Comparison of ENCODE assay signal across 18 mouse cellular contexts in genomic region chr1:90177978-90178377, GRCm38 (mm10). TPM values are rescaled to one million over a fixed set of nuclear protein-coding genes. Genes with fewer than 3 reads are reported as not detected.
"Had no signal": no experiment of that assay in that cellular context is flagged by ENCODE, and none has a peak within 500 bp of the region (broad histone marks: within the 10 kb centered on the region; RNA-seq: fewer than 3 reads in every experiment).

No protein-coding gene starts in this region.

- H3K9ac ChIP-seq: intestine, embryonic 15.5 days; limb, embryonic 13.5 days; liver, embryonic 14.5 days; neural tube, embryonic 13.5 days had no signal

- H3K9me3 ChIP-seq: intestine, embryonic 15.5 days; limb, embryonic 13.5 days; midbrain, embryonic 10.5 days; neural tube, embryonic 13.5 days had no signal

- H3K4me2 ChIP-seq: intestine, embryonic 15.5 days; limb, embryonic 13.5 days; neural tube, embryonic 13.5 days had no signal

- DNase-seq: kidney, adult 18-20 months; kidney, postnatal 10 days; kidney, postnatal 4 days; left cerebral cortex, postnatal 4 days; lung, postnatal 36 days; midbrain, embryonic 14.5 days; retina, postnatal 1 day; right cerebral cortex, postnatal 14 days; thymus, adult 2 months; thymus, postnatal 25 days had no signal

- H3K4me1 ChIP-seq: intestine, embryonic 15.5 days had no signal

- H3K36me3 ChIP-seq: intestine, embryonic 15.5 days; limb, embryonic 13.5 days; midbrain, embryonic 10.5 days; neural tube, embryonic 13.5 days had no signal

- H3K4me3 ChIP-seq: intestine, embryonic 15.5 days; layer of hippocampus, adult 2 months; limb, embryonic 13.5 days; midbrain, embryonic 10.5 days; neural tube, embryonic 13.5 days had no signal

- H3K27ac ChIP-seq: intestine, embryonic 15.5 days; layer of hippocampus, adult 2 months; limb, embryonic 13.5 days; liver, embryonic 14.5 days; midbrain, embryonic 10.5 days; neural tube, embryonic 13.5 days had no signal

- H3K27me3 ChIP-seq: intestine, embryonic 15.5 days; neural tube, embryonic 13.5 days had no signal

- ATAC-seq: intestine, embryonic 15.5 days had no signal

RNA-seq across cellular contexts. Expression of gene Iqca, which starts 24.8 kb away (rescaled TPM):
- polyA plus RNA-seq: liver, adult 2 months; neural tube, embryonic 13.5 days; thymus, adult 2 months; urinary bladder, adult 2 months had no signal
